Mouse (Mus musculus) gastrocnemius, postnatal 36 days (tissue): ENCODE measurements around the gene Limd1. TPM values are rescaled to one million over a fixed set of nuclear protein-coding genes. Genes with fewer than 3 reads are reported as not detected.

Experiments used
- DNase-seq, 2 experiments: peaks; one replicate each; pipeline ENCODE4 v3.0.0; 2022
- intact Hi-C: fragments of 180-260 bp; cut with DNase I; formaldehyde crosslinking; loops from one replicate; pipeline ENCODE4 v1.15.1; 2025
- total RNA-seq, 2 experiments: library from RNA; stranded (reverse); gene quantifications; 2 replicates each; pipeline ENCODE4 v1.2.3; 2021

Limd1 gene
- total RNA-seq, 2 experiments from 2014 or later: 28.4 to 32.1 TPM

- DNase-seq: no peak
- intact Hi-C loops: no loop called here
Measured at GRCm38 (mm10) chr9:123538189-123538588, 59.7 kb downstream of the Limd1 start.

GRCm38 (mm10) chr9:123539093-123539492, 60.6 kb downstream of the Limd1 start:
- intact Hi-C loops: no loop called here
- DNase-seq: no peak

GRCm38 (mm10) chr9:123539823-123540222, 61.3 kb downstream of the Limd1 start:
- intact Hi-C loops: no loop called here
- no peak for DNase-seq

DNA sequence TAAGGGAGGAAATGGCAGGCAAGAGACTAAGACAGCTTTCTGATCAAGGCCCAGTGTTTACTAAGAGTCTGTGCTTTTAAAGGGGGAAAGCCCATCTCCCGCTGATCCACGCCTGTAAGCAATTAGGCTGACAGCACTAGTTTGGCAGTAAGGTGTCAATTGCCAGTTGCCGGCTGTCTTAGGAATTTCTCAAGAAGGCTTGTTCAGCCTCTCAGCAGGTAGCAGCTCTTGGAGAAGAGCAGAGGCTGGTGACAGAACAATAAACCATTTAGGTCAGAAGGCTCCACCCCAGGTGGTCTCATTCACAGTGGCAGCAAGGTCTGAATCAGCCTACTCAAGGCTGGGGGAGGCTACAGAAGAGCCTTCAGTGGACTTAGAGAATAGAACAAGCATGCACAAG, 76.1 kb downstream of the Limd1 start:
- no peak for DNase-seq
- intact Hi-C loops: no loop called here

Other genes starting within 250 kb of the Limd1 start
- gene Tmem158, start 217.9 kb upstream of the Limd1 start, total RNA-seq: under 1 TPM; 0.76 to 0.89 TPM
- 10 to 100 TPM; 37.6 to 59.0 TPM for gene Lars2, start 111.8 kb upstream of the Limd1 start, total RNA-seq
- 10 to 100 TPM; 16.1 to 19.7 TPM for gene Sacm1l, start 51.1 kb downstream of the Limd1 start, total RNA-seq
- not detected for gene Slc6a20b, start 153.9 kb downstream of the Limd1 start, total RNA-seq
- gene Ccr9, start 199.7 kb downstream of the Limd1 start, total RNA-seq: 1 to 10 TPM in 1 of 2 experiments, not detected in 1; 1.3 TPM
- not detected for gene Slc6a20a, start 200.2 kb downstream of the Limd1 start, total RNA-seq
- gene Lztfl1, start 239.0 kb downstream of the Limd1 start, total RNA-seq: 10 to 100 TPM; 16.3 to 20.4 TPM